Mouse (Mus musculus) mammary gland, adult 2 months (tissue): ENCODE data around the gene Sys1. TPM values are rescaled to one million over a fixed set of nuclear protein-coding genes. Genes with fewer than 3 reads are reported as not detected.

Experiments
- polyA plus RNA-seq: library from polyadenylated mRNA; depleted of rRNA; stranded (reverse); fragments of >200 nt; gene quantifications from 2 replicates; pipeline ENCODE4 v1.2.3, GENCODE M21; 2012; ENCODE audit warnings: low replicate concordance; rRNA removed

Sys1 gene
- 117 and 254 TPM in 2 replicates for polyA plus RNA-seq

GRCm38 (mm10) chr2:164456864-164457300, at the start of gene Sys1:
Sys1 (plus strand) TSS chr2:164456964.

GRCm38 (mm10) chr2:164443460-164444000, 13.2 kb upstream of the Sys1 start, which contains the start of gene Sdc4:
Sdc4 (minus strand) TSS chr2:164443887.

DNA sequence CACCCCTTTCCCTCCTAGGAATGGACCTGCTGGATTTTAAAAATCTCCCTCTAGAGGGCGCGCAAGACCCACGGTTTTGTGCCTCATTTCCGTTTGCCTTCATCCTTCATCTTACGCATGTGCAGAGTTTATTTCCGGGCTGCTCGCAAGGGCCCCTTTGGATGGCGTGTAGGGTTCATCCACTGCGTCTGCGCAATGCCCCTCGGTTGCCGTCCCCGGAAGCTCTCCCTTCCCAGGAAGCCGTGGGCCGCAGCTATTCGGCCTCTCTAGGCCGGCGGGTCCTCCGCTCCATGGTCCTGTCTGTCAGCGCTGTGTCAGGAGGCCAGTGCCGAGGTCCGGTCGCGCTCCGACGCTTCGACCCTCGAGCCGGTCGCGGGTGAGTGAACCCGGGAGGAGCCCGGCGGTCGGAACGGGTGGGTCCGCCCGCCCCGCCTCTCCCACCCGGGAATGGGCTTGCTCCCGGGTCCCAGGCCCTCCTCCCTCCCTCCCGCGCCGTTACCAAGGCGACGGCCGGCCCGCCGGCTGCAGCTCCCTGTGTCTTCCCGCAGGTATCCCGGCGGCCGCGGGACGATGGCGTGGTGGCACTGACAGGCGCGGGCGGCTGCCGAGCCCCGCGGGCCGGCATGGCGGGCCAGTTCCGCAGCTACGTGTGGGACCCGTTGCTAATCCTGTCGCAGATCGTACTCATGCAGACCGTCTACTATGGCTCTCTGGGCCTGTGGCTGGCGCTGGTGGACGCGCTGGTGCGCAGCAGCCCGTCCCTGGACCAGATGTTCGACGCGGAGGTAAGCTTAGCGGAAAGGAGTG, 4.2 kb downstream of the Sys1 start, which contains the start of gene Gm20458:
Gene Gm20458, plus strand, starts transcription at position 223 of the 807 bp plus-strand sequence.

DNA sequence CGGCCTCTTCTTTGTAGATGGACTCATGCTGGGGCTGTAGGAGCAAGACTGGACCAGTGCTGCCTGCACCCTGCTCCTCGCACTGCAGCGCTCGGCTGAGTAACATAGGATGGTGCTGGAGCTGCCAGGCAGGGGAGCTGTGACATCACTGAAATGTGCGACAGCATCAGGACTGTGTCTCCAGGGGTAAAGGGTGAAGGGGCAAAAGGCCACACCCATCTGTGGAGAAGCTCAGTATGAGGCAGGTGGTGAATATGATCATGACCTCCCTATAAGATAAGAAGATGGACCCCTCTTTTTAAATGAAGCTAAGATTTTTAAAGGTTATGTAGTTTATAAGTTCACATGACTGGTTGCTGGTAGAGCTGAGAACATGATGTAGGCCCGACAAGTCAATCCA, 16.9 kb downstream of the Sys1 start, which contains the start of gene Trp53tg5:
Gene Trp53tg5, minus strand, starts transcription at position 101 of the 400 bp plus-strand sequence.

GRCm38 (mm10) chr2:164485681-164486257, 29.0 kb downstream of the Sys1 start, which contains the start of gene Dbndd2:
Dbndd2 (plus strand) TSS chr2:164486106.

DNA sequence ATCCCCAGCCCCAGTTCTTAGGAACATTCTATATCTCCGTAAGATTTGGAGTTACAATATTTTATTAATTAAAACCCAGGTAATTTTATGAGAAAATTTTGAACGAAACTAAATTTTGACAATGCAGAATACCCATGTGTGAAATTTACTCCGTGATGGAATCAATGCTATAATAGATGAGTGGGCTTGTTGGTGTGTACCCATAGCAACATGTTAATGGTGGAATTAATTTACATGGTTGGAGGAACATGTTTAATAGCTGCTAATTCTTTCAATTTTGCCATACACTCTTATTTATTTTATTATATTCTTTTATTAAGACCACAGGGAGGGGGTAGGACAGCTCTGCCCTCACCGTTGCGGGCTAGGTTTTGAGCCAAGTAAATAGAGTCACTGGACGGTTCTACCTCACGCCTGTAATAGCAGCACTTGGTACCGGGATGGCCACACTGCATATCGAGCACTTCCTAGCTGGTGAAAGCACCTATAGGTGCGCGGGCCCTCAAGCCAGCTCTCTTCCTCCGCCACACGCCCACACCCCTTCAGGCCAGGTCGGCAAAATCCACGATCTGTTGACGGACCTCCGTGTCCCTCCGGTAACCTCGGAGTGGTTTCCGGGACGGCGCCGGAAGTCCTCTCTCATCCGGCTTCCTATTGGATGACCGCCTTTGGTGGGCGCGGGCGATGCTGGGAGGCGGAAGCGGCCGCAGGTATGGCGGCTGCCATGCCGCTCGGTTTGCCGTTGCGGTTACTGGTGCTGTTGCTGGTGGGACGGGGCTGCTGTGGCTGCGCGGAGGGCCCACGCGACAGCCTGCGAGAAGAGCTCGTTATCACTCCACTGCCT, 40.3 kb downstream of the Sys1 start, which contains the start of gene Pigt:
Gene Pigt, plus strand, starts transcription at position 674 of the 844 bp plus-strand sequence.

Other genes starting within 250 kb of the Sys1 start
- gene Wfdc15b, start 235.3 kb upstream of the Sys1 start, polyA plus RNA-seq: not detected in 2 replicates
- gene Svs2, start 218.5 kb upstream of the Sys1 start, polyA plus RNA-seq: not detected in 2 replicates
- gene Svs3b, start 200.3 kb upstream of the Sys1 start, polyA plus RNA-seq: not detected in 2 replicates
- not detected in 2 replicates for gene Svs4, start 178.5 kb upstream of the Sys1 start, polyA plus RNA-seq
- gene Svs3a, start 167.7 kb upstream of the Sys1 start, polyA plus RNA-seq: not detected in 2 replicates
- not detected in 2 replicates for gene Svs6, start 140.2 kb upstream of the Sys1 start, polyA plus RNA-seq
- not detected in 2 replicates for gene Svs5, start 124.2 kb upstream of the Sys1 start, polyA plus RNA-seq
- gene Slpi, start 67.9 kb upstream of the Sys1 start, polyA plus RNA-seq: 19.6 and 28.7 TPM in 2 replicates
- 0.03 and 0.05 TPM in 2 replicates for gene Rbpjl, start 53.8 kb upstream of the Sys1 start, polyA plus RNA-seq
- gene Matn4, start 51.8 kb upstream of the Sys1 start, polyA plus RNA-seq: 2.9 and 6.3 TPM in 2 replicates
- 46.1 and 52.4 TPM in 2 replicates for gene Sdc4, start 13.1 kb upstream of the Sys1 start, polyA plus RNA-seq
- gene Gm20458, start 4.0 kb downstream of the Sys1 start, polyA plus RNA-seq: 37.3 and 40.5 TPM in 2 replicates
- not detected in 2 replicates for gene Trp53tg5, start 16.8 kb downstream of the Sys1 start, polyA plus RNA-seq
- gene Dbndd2, start 29.1 kb downstream of the Sys1 start, polyA plus RNA-seq: 16.8 and 38.2 TPM in 2 replicates
- 120 and 165 TPM in 2 replicates for gene Pigt, start 40.6 kb downstream of the Sys1 start, polyA plus RNA-seq
- 202 and 262 TPM in 2 replicates for gene Wfdc2, start 105.4 kb downstream of the Sys1 start, polyA plus RNA-seq
- not detected in 2 replicates for gene Spint3, start 116.5 kb downstream of the Sys1 start, polyA plus RNA-seq
- not detected in 2 replicates for gene Wfdc6a, start 128.5 kb downstream of the Sys1 start, polyA plus RNA-seq
- not detected in 2 replicates for gene Eppin, start 136.6 kb downstream of the Sys1 start, polyA plus RNA-seq
- not detected in 2 replicates for gene Wfdc6b, start 156.6 kb downstream of the Sys1 start, polyA plus RNA-seq
- gene Wfdc8, start 156.7 kb downstream of the Sys1 start, polyA plus RNA-seq: not detected in 2 replicates
- gene Wfdc16, start 181.8 kb downstream of the Sys1 start, polyA plus RNA-seq: not detected in 2 replicates
- gene Wfdc10, start 199.1 kb downstream of the Sys1 start, polyA plus RNA-seq: not detected in 2 replicates
- gene Wfdc9, start 199.6 kb downstream of the Sys1 start, polyA plus RNA-seq: not detected in 2 replicates
- gene Wfdc11, start 217.1 kb downstream of the Sys1 start, polyA plus RNA-seq: not detected in 2 replicates
- gene Wfdc13, start 228.1 kb downstream of the Sys1 start, polyA plus RNA-seq: not detected in 2 replicates
- not detected in 2 replicates for gene Spint4, start 241.5 kb downstream of the Sys1 start, polyA plus RNA-seq